8 mouse cellular contexts compared by ENCODE assay signal in the genomic region with DNA sequence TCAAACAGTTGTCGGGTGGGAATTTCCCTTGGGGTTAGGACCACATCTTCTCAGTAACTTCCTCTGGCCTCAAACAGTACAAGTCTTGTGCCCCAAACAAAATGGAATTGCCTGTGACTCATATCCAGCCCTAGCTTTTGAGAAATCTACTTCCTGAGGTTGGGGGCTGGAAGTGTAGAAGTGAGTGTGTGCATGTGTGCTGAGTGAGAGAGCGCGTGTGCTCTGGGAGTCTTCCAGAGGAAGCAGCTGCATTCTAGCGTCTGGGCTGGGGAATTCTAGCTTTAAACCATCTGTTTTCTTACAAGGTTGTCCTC. TPM values are rescaled to one million over a fixed set of nuclear protein-coding genes. Genes with fewer than 3 reads are reported as not detected.
DNase-seq lines count a peak whose midpoint lies in the region; ATAC-seq and TF ChIP-seq lines count a peak whose summit lies in the region.

No protein-coding gene starts in this region.

- WGBS in kidney, postnatal 0 days, result 54% methylated on average over 4 of the region's 4 CpGs
- WGBS in hindbrain, embryonic 16.5 days, result 85% methylated on average over 4 of the region's 4 CpGs

- ATAC-seq in kidney, postnatal 0 days (replicated peaks; ENCODE audit: low FRiP score, low read depth), result 0 out of 2 replicates have a peak, but pooled peaks have one; percentile 36
- no peak for ATAC-seq in hindbrain, embryonic 16.5 days

- no peak overlapping the region for H3K4me3 ChIP-seq in gastrocnemius, adult 2 months
- H3K4me3 ChIP-seq in bone marrow macrophage, adult 2 months (ENCODE audit: insufficient read depth, low read length), result no peak overlapping the region
- H3K4me3 ChIP-seq in kidney, postnatal 0 days (replicated peaks; ENCODE audit: low read depth, low read length), result no peak overlapping the region
- H3K4me3 ChIP-seq in megakaryocyte, embryonic 14.5 days (replicated peaks), result peak overlapping the region; percentile 87
- H3K4me3 ChIP-seq in hindbrain, embryonic 16.5 days (ENCODE audit: low read length), result no peak overlapping the region

- no peaks in the 10 kb centered on the region for H3K27me3 ChIP-seq in kidney, postnatal 0 days (ENCODE audit: insufficient read depth, low read length)
- no peaks in the 10 kb centered on the region for H3K27me3 ChIP-seq in megakaryocyte, embryonic 14.5 days (replicated peaks)
- no peaks in the 10 kb centered on the region for H3K27me3 ChIP-seq in hindbrain, embryonic 16.5 days (replicated peaks; ENCODE audit: control insufficient read depth, insufficient read depth, low read length)

- H3K36me3 ChIP-seq in kidney, postnatal 0 days (ENCODE audit: insufficient read depth, low read length), result no peaks in the 10 kb centered on the region
- no peaks in the 10 kb centered on the region for H3K36me3 ChIP-seq in megakaryocyte, embryonic 14.5 days (replicated peaks; ENCODE audit: low read length)
- no peaks in the 10 kb centered on the region for H3K36me3 ChIP-seq in hindbrain, embryonic 16.5 days (ENCODE audit: control insufficient read depth, insufficient read depth, low read length)

- TF ChIP-seq POLR2A in bone marrow macrophage, adult 2 months (IDR thresholded peaks at IDR 0.05; ENCODE audit: borderline replicate concordance, low read depth, low read length), result no peak

- DNase-seq in gastrocnemius, adult 2 months, result no peak
- DNase-seq in gastrocnemius, postnatal 36 days, result no peak
- DNase-seq in kidney, postnatal 0 days (ENCODE audit: low spot score), result peak; percentile 65
- DNase-seq in adrenal gland, postnatal 4 days (ENCODE audit: low spot score in 2 of 2), result no peak
- no peak for DNase-seq in spleen, adult 18-20 months

- H3K4me2 ChIP-seq in kidney, postnatal 0 days (ENCODE audit: low read length), result no peak overlapping the region
- H3K4me2 ChIP-seq in hindbrain, embryonic 16.5 days (ENCODE audit: low read length), result no peak overlapping the region

- peak overlapping the region; percentile 24; the same call in 1 of the 2 replicates for H3K27ac ChIP-seq in gastrocnemius, adult 2 months
- H3K27ac ChIP-seq in bone marrow macrophage, adult 2 months (ENCODE audit: insufficient read depth, low read depth, low read length), result peak overlapping the region; percentile 91
- H3K27ac ChIP-seq in kidney, postnatal 0 days, result no peak overlapping the region
- H3K27ac ChIP-seq in hindbrain, embryonic 16.5 days (ENCODE audit: low read depth, low read length), result no peak overlapping the region

- intact Hi-C loops in gastrocnemius, adult 2 months (cut with DNase I), result no loop called here
- intact Hi-C loops in gastrocnemius, postnatal 36 days (cut with DNase I), result no loop called here

- peaks cover 38% of the 10 kb centered on the region for H3K4me1 ChIP-seq in bone marrow macrophage, adult 2 months (ENCODE audit: control insufficient read depth, insufficient read depth, low read length)
- no peaks in the 10 kb centered on the region for H3K4me1 ChIP-seq in kidney, postnatal 0 days (replicated peaks; ENCODE audit: insufficient read depth, low read length)
- peaks cover 73% of the 10 kb centered on the region for H3K4me1 ChIP-seq in megakaryocyte, embryonic 14.5 days
- no peaks in the 10 kb centered on the region for H3K4me1 ChIP-seq in hindbrain, embryonic 16.5 days (ENCODE audit: control insufficient read depth, insufficient read depth, low read depth, low read length)

- H3K9ac ChIP-seq in kidney, postnatal 0 days (ENCODE audit: low read depth, low read length), result no peak overlapping the region
- H3K9ac ChIP-seq in hindbrain, embryonic 16.5 days (ENCODE audit: low read depth, low read length), result no peak overlapping the region

- no peak for TF ChIP-seq CTCF in gastrocnemius, adult 2 months (IDR thresholded peaks at IDR 0.05)
- TF ChIP-seq CTCF in bone marrow macrophage, adult 2 months (IDR thresholded peaks at IDR 0.05; ENCODE audit: low read depth, low read length), result no peak
- no peak for TF ChIP-seq CTCF in kidney, postnatal 0 days (IDR thresholded peaks at IDR 0.05; ENCODE audit: low read depth)

- no peaks in the 10 kb centered on the region for H3K9me3 ChIP-seq in kidney, postnatal 0 days (replicated peaks; ENCODE audit: low read length)
- H3K9me3 ChIP-seq in megakaryocyte, embryonic 14.5 days, result no peaks in the 10 kb centered on the region
- H3K9me3 ChIP-seq in hindbrain, embryonic 16.5 days (ENCODE audit: control insufficient read depth, low read length), result no peaks in the 10 kb centered on the region

RNA-seq across cellular contexts. Expression of gene Kcnip1, which starts 17.9 kb away (rescaled TPM):
- not detected for total RNA-seq in gastrocnemius, adult 2 months (2021)
- not detected for total RNA-seq in gastrocnemius, postnatal 36 days (2021)
- not detected in 2 replicates for polyA plus RNA-seq in bone marrow macrophage, adult 2 months (2012; ENCODE audit: insufficient read depth, insufficient read length, missing spikeins)
- polyA plus RNA-seq in kidney, postnatal 0 days (2015; fragmentation: Nextera tagmentation; extraction: Ambion mirVana), result 2.0 and 2.7 TPM in 2 replicates
- not detected in 2 replicates for polyA plus RNA-seq in megakaryocyte, embryonic 14.5 days (2012; ENCODE audit: insufficient read depth, low replicate concordance)
- 1 to 10 TPM; 6.6 to 7.3 TPM for total RNA-seq in adrenal gland, postnatal 4 days (2021)
- 129 and 146 TPM in 2 replicates for polyA plus RNA-seq in hindbrain, embryonic 16.5 days (2015; fragmentation: Nextera tagmentation; extraction: Ambion mirVana)

RNA-seq across cellular contexts. Expression of gene Lcp2, which starts 35.9 kb away (rescaled TPM):
- total RNA-seq in gastrocnemius, adult 2 months (2021), result 1 to 10 TPM in 1 of 2 experiments, under 1 TPM in 1; 0.36 to 1.6 TPM
- 1 to 10 TPM; 1.3 TPM for total RNA-seq in gastrocnemius, postnatal 36 days (2021)
- polyA plus RNA-seq in bone marrow macrophage, adult 2 months (2012; ENCODE audit: insufficient read depth, insufficient read length, missing spikeins), result 96.8 and 118 TPM in 2 replicates
- 1.5 and 1.7 TPM in 2 replicates for polyA plus RNA-seq in kidney, postnatal 0 days (2015; fragmentation: Nextera tagmentation; extraction: Ambion mirVana)
- polyA plus RNA-seq in megakaryocyte, embryonic 14.5 days (2012; ENCODE audit: insufficient read depth, low replicate concordance), result 68.0 and 131 TPM in 2 replicates
- 1 to 10 TPM; 3.7 to 4.7 TPM for total RNA-seq in adrenal gland, postnatal 4 days (2021)
- polyA plus RNA-seq in hindbrain, embryonic 16.5 days (2015; fragmentation: Nextera tagmentation; extraction: Ambion mirVana), result 2.3 TPM in 2 replicates

RNA-seq across cellular contexts. Expression of gene Kcnmb1, which starts 48.0 kb away (rescaled TPM):
- total RNA-seq in gastrocnemius, adult 2 months (2021), result under 1 TPM; 0.17 to 0.23 TPM
- total RNA-seq in gastrocnemius, postnatal 36 days (2021), result under 1 TPM; 0.10 TPM
- polyA plus RNA-seq in bone marrow macrophage, adult 2 months (2012; ENCODE audit: insufficient read depth, insufficient read length, missing spikeins), result not detected in 2 replicates
- polyA plus RNA-seq in kidney, postnatal 0 days (2015; fragmentation: Nextera tagmentation; extraction: Ambion mirVana), result 0.54 and 0.89 TPM in 2 replicates
- not detected in 2 replicates for polyA plus RNA-seq in megakaryocyte, embryonic 14.5 days (2012; ENCODE audit: insufficient read depth, low replicate concordance)
- under 1 TPM; 0.17 TPM for total RNA-seq in adrenal gland, postnatal 4 days (2021)
- polyA plus RNA-seq in hindbrain, embryonic 16.5 days (2015; fragmentation: Nextera tagmentation; extraction: Ambion mirVana), result 0.20 and 0.52 TPM in 2 replicates

Comparison
In these comparisons a context has a peak if more than half of its experiments do, and no peak if none do; other contexts are left out.
1. H3K27ac ChIP-seq: peak in gastrocnemius, adult 2 months (single experiment) and bone marrow macrophage, adult 2 months (single experiment); none in kidney, postnatal 0 days (single experiment) and hindbrain, embryonic 16.5 days (single experiment).
2. RNA of gene Kcnip1, which starts 17.9 kb away (polyA plus RNA-seq): 129 to 146 TPM in hindbrain, embryonic 16.5 days; 2.0 to 2.7 TPM in kidney, postnatal 0 days, not detected in bone marrow macrophage, adult 2 months and not detected in megakaryocyte, embryonic 14.5 days; every median in the first group is over 10 times any median in the second.
3. RNA of gene Lcp2, which starts 35.9 kb away (polyA plus RNA-seq): 96.8 to 118 TPM in bone marrow macrophage, adult 2 months and 68.0 to 131 TPM in megakaryocyte, embryonic 14.5 days; 2.3 TPM in hindbrain, embryonic 16.5 days and 1.5 to 1.7 TPM in kidney, postnatal 0 days; every median in the first group is over 10 times any median in the second.